Mouse (Mus musculus) midbrain, embryonic 16.5 days (tissue): Measurements from ENCODE around the gene Hist1h3h. TPM values are rescaled to one million over a fixed set of nuclear protein-coding genes. Genes with fewer than 3 reads are reported as not detected.

Experiments used
- ATAC-seq: fragments of 200-750 bp; cut with Nextera tagmentation; 2 replicates; pipeline ENCODE4 v1.8.0; 2017; ENCODE audit warnings: moderate TSS enrichment
- H3K27ac ChIP-seq: fragments of 300-500 bp; sonication (generic); 2 replicates; pipeline ENCODE4 v1.5.1; 2014; ENCODE audit warnings: mild to moderate bottlenecking, low read length, mixed read lengths
- H3K27me3 ChIP-seq: fragments of 300-500 bp; sonication (generic); 2 replicates; pipeline ENCODE4 v1.6.1; 2014; ENCODE audit warnings: low read depth, low read length, mixed read lengths; ENCODE audit not compliant: control insufficient read depth, insufficient read depth
- H3K36me3 ChIP-seq: fragments of 300-500 bp; sonication (generic); 2 replicates; pipeline ENCODE4 v1.6.1; 2014; ENCODE audit warnings: mild to moderate bottlenecking, low read length, moderate library complexity, mixed read lengths; ENCODE audit not compliant: control insufficient read depth, insufficient read depth
- H3K4me1 ChIP-seq: fragments of 300-500 bp; sonication (generic); 2 replicates; pipeline ENCODE4 v1.6.1; 2014; ENCODE audit warnings: mild to moderate bottlenecking, low read length, mixed read lengths; ENCODE audit not compliant: control insufficient read depth, insufficient read depth
- H3K4me2 ChIP-seq: fragments of 300-500 bp; sonication (generic); 2 replicates; pipeline ENCODE4 v1.6.1; 2014; ENCODE audit warnings: mild to moderate bottlenecking, low read length, mixed read lengths
- H3K4me3 ChIP-seq: fragments of 300-500 bp; sonication (generic); 2 replicates; pipeline ENCODE4 v1.5.1; 2014; ENCODE audit warnings: low read depth, mild to moderate bottlenecking, low read length, moderate library complexity, mixed read lengths
- H3K9ac ChIP-seq: fragments of 300-500 bp; sonication (generic); 2 replicates; pipeline ENCODE4 v1.6.1; 2014; ENCODE audit warnings: low read depth, low read length, mixed read lengths
- H3K9me3 ChIP-seq: fragments of 300-500 bp; sonication (generic); replicated peaks from 2 replicates; pipeline ENCODE4 v1.6.1; 2014; ENCODE audit warnings: mild to moderate bottlenecking, low read length, mixed read lengths; ENCODE audit not compliant: control insufficient read depth, poor library complexity, severe bottlenecking
- WGBS: fragments of 180-500 bp; shearing (Covaris S2); extraction: QIAGEN DNeasy Blood & Tissue Kit; methylation state at CpG from one replicate; pipeline ENCODE4 v1.1.7; 2014; 5-methylcytosine and 5-hydroxymethylcytosine counted together
- microRNA-seq: library from miRNA; unstranded; fragments of <30 nt; microRNA quantifications from one replicate; pipeline ENCODE4, GENCODE M21; 2017
- polyA plus RNA-seq: library from polyadenylated mRNA; unstranded; fragments of >200 nt; fragmentation: Nextera tagmentation; extraction: Ambion mirVana; gene quantifications from 2 replicates; pipeline ENCODE4 v1.2.1, GENCODE M21; 2015

The Hist1h3h gene
- polyA plus RNA-seq, 1 experiment from 2014 or later: not detected

GRCm38 (mm10) chr13:21755707-21756106, 38.2 kb downstream of the Hist1h3h start:
- H3K4me2 ChIP-seq: no peak overlapping the region
- no peak overlapping the region for H3K4me3 ChIP-seq
- H3K36me3 ChIP-seq: no peaks in the 10 kb centered on the region
- no peak for ATAC-seq
- H3K27ac ChIP-seq: no peak overlapping the region
- H3K27me3 ChIP-seq: no peaks in the 10 kb centered on the region
- H3K9me3 ChIP-seq: no peaks in the 10 kb centered on the region
- H3K9ac ChIP-seq: no peak overlapping the region
- peaks cover 12% of the 10 kb centered on the region for H3K4me1 ChIP-seq
- WGBS: 71% methylated on average over 1 of the region's 1 CpGs

Small RNAs within 50 kb of the gene (microRNA-seq; reads per million reads assigned to microRNA genes)
- not detected for gene Gm44357
- not detected for gene Gm44367
- gene Gm44454: not detected

Other genes with a start within 250 kb of the Hist1h3h start
- gene Nkapl, start 249.2 kb upstream of the Hist1h3h start, polyA plus RNA-seq: 3.8 and 4.5 TPM in 2 replicates
- 12.0 and 13.2 TPM in 2 replicates for gene Zkscan4, start 238.8 kb upstream of the Hist1h3h start, polyA plus RNA-seq
- not detected in 2 replicates for gene Gm10065, start 238.2 kb upstream of the Hist1h3h start, polyA plus RNA-seq
- gene AK157302, start 222.4 kb upstream of the Hist1h3h start, polyA plus RNA-seq: 0.43 and 0.56 TPM in 2 replicates
- gene Gm11273, start 216.2 kb upstream of the Hist1h3h start, polyA plus RNA-seq: 4.3 and 7.3 TPM in 2 replicates
- 4.1 and 4.3 TPM in 2 replicates for gene Zkscan8, start 186.5 kb upstream of the Hist1h3h start, polyA plus RNA-seq
- 0.09 and 0.15 TPM in 2 replicates for gene Olfr1366, start 174.9 kb upstream of the Hist1h3h start, polyA plus RNA-seq
- not detected in 2 replicates for gene Olfr1535, start 157.8 kb upstream of the Hist1h3h start, polyA plus RNA-seq
- gene Olfr1364, start 135.9 kb upstream of the Hist1h3h start, polyA plus RNA-seq: not detected in 2 replicates
- gene Olfr1362, start 103.6 kb upstream of the Hist1h3h start, polyA plus RNA-seq: not detected in 2 replicates
- 0.07 TPM in 1 of 2 replicates, not detected in the other for gene Olfr11, start 75.1 kb upstream of the Hist1h3h start, polyA plus RNA-seq
- not detected in 2 replicates for gene Olfr1361, start 54.3 kb upstream of the Hist1h3h start, polyA plus RNA-seq
- gene Olfr1360, start 40.3 kb upstream of the Hist1h3h start, polyA plus RNA-seq: not detected in 2 replicates
- gene Olfr1359, start 19.5 kb upstream of the Hist1h3h start, polyA plus RNA-seq: not detected in 2 replicates
- not detected in 2 replicates for gene Hist1h2bl, start 1.5 kb upstream of the Hist1h3h start, polyA plus RNA-seq
- 3.5 and 9.7 TPM in 2 replicates for gene Hist1h2ai, start 1.2 kb upstream of the Hist1h3h start, polyA plus RNA-seq
- 1.2 and 1.4 TPM in 2 replicates for gene Hist1h2bm, start 4.4 kb downstream of the Hist1h3h start, polyA plus RNA-seq
- gene Hist1h4j, start 17.4 kb downstream of the Hist1h3h start, polyA plus RNA-seq: 0.40 and 0.80 TPM in 2 replicates
- 2.7 TPM in 1 of 2 replicates, not detected in the other for gene Hist1h4k, start 32.8 kb downstream of the Hist1h3h start, polyA plus RNA-seq
- gene Hist1h2ak, start 36.2 kb downstream of the Hist1h3h start, polyA plus RNA-seq: 4.9 and 5.7 TPM in 2 replicates
- gene Hist1h2bn, start 36.5 kb downstream of the Hist1h3h start, polyA plus RNA-seq: 1.1 TPM in 1 of 2 replicates, not detected in the other
- 0.69 and 2.4 TPM in 2 replicates for gene Hist1h1b, start 63.0 kb downstream of the Hist1h3h start, polyA plus RNA-seq
- gene Hist1h3i, start 65.7 kb downstream of the Hist1h3h start, polyA plus RNA-seq: 13.1 and 17.6 TPM in 2 replicates
- not detected in 2 replicates for gene Hist1h2an, start 69.6 kb downstream of the Hist1h3h start, polyA plus RNA-seq
- 0.72 TPM in 1 of 2 replicates, not detected in the other for gene Hist1h2bp, start 69.8 kb downstream of the Hist1h3h start, polyA plus RNA-seq
- gene Hist1h2bq, start 92.5 kb downstream of the Hist1h3h start, polyA plus RNA-seq: 3.4 and 3.5 TPM in 2 replicates
- not detected in 2 replicates for gene Hist1h2ao, start 92.8 kb downstream of the Hist1h3h start, polyA plus RNA-seq
- 3.7 TPM in 1 of 2 replicates, not detected in the other for gene Hist1h4m, start 94.1 kb downstream of the Hist1h3h start, polyA plus RNA-seq
- gene Hist1h4n, start 114.5 kb downstream of the Hist1h3h start, polyA plus RNA-seq: 2.6 and 2.8 TPM in 2 replicates
- gene Hist1h2ap, start 115.8 kb downstream of the Hist1h3h start, polyA plus RNA-seq: 276 and 359 TPM in 2 replicates
- 2.9 and 3.5 TPM in 2 replicates for gene Hist1h2br, start 116.1 kb downstream of the Hist1h3h start, polyA plus RNA-seq
- gene Zfp184, start 227.4 kb downstream of the Hist1h3h start, polyA plus RNA-seq: 12.0 and 13.7 TPM in 2 replicates